Mouse (Mus musculus) stomach, postnatal 0 days (tissue): ENCODE measurements around the gene Cdcp1.

Experiments used
- CTCF ChIP-seq: IDR thresholded peaks from 2 replicates; pipeline ENCODE4 v1.5.1; 2016; ENCODE audit warnings: antibody characterized with exemption, low read depth, mild to moderate bottlenecking, moderate library complexity
- EP300 ChIP-seq: optimal IDR thresholded peaks from 2 replicates; pipeline ENCODE3; 2016; ENCODE audit warnings: antibody characterized with exemption

DNA sequence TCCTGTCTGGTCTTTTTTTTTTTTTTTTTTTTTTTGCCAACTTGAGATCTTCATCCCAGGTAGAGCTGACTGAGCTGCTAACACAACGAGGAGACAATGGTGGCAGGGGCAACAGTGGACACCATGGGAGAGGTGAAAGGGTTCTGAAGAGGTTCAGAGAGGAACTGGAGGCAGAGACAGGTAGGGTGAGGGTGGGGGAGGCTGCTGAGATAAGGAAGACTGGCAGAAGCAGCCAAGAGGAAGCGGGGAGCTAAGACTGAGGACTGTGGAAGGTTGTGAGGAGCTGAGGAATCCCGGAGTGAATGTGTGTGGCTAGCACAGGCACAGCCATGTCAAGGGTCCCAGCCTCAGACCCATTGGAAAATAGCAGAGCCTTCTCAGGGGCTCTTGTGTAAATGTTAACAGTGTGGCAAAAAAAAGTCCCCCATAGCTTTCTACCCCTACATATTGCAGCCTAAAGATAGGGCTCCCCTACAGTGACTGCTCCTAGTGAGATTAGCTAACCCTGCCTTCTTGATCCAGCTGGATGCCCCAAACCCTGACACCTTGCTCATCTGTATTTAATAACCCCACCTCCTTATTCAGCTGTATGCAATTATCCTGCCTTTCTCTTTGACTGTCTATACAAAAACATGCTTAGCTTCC, 11.4 kb upstream of the Cdcp1 start:
- no peak for TF ChIP-seq CTCF
- no peak for TF ChIP-seq EP300
